Mouse (Mus musculus) inflammation-experienced regulatory T-cells (primary cell): Measurements from ENCODE around the gene Pou5f1. TPM values are rescaled to one million over a fixed set of nuclear protein-coding genes. Genes with fewer than 3 reads are reported as not detected.

ENCODE experiments used
- polyA plus RNA-seq, 2 experiments: library from polyadenylated mRNA; unstranded; fragments of 100-300 nt; shearing (Covaris generic); gene quantifications; one replicate each; pipeline ENCODE4 v1.2.1; 2017

Gene Pou5f1
- 1 to 10 TPM in 1 of 2 experiments, under 1 TPM in 1; 0.40 to 1.3 TPM for polyA plus RNA-seq

DNA sequence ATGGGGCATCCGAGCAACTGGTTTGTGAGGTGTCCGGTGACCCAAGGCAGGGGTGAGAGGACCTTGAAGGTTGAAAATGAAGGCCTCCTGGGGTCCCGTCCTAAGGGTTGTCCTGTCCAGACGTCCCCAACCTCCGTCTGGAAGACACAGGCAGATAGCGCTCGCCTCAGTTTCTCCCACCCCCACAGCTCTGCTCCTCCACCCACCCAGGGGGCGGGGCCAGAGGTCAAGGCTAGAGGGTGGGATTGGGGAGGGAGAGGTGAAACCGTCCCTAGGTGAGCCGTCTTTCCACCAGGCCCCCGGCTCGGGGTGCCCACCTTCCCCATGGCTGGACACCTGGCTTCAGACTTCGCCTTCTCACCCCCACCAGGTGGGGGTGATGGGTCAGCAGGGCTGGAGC is at the start of gene Pou5f1:
Pou5f1 (plus strand) TSS at position 243 of the 400 bp plus-strand sequence.

DNA sequence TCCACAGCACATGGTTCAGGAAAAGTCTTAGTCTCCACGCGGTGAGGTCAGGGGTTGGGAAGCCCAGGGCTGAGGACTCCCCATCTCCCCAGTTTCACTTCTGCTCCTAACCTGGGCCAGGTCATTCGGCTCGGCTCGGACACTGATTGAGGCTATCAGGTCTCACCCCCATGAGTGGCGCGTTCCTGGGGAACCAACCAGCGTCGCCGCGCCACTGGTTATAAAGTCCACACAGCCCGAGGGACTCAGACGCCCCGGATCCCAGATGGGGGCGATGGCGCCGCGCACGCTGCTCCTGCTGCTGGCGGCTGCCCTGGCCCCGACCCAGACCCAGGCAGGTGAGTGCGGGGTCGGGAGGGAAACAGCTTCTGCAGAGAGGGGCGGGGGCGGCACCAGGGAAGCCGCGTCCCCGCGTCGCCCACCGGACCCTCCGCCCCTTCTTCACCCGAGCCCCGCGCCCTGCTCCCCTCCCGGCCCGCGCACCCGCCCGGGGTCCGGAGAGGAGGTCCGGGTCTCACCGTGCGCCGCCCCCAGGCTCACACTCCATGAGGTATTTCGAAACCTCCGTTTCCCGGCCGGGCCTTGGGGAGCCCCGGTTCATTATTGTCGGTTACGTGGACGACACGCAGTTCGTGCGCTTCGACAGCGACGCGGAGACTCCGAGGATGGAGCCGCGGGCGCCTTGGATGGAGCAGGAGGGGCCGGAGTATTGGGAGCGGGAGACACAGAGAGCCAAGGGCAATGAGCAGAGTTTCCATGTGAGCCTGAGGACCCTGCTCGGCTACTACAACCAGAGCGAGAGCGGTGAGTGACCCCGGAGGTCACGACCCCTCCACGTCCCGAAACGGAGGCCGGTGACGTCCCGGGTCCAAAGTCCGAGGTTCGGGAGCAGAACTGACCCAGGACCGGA is 35.7 kb upstream of the Pou5f1 start, which contains the start of gene H2-Q10:
H2-Q10 (plus strand) TSS at position 248 of the 910 bp plus-strand sequence.

DNA sequence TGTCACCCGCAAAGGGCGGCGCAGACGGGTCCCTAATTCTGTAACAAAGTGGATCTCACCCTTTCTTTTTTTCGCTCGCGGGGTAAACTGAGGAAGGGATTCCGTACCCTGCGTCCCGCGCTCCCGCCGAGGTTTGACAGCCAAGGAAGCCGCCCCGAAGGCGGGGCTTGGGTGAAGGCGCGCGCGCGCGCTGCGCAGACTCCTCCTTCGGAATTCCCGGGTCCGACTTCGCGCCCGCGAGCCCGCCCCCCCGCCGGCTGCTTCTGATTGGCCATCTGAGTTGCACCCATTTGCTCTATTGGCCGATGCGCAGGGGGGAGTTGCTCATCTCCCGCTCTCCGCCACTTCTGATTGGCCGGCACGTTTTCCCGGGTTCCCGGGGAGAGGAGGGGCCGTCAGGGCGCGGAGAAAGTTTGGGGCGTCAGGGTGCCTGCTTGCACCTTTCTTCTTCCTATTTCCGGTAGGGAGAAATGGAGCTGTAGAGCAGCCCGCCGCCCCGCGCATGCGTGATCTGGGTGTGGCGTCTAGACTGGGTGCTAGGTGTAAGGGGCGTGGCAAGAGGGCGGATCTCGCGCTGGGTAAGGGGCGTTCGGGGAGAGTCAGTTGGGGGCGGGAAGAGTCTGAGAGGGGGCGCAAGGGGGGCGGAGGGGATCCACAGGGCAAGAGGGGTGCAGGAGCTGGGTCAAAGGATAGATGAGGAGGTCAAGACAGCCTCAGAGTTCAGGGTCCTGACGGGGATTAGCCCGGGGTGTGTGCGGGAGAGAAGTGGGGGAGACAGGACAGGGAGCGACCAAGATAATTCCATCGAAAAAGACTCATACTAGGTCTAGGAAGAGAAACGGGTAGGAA is 11.1 kb downstream of the Pou5f1 start, which contains the start of the genes Tcf19 and Cchcr1:
Tcf19 (minus strand) TSS at position 173 of the 849 bp plus-strand sequence.
Cchcr1 (plus strand) TSS at position 449 of the 849 bp plus-strand sequence.

DNA sequence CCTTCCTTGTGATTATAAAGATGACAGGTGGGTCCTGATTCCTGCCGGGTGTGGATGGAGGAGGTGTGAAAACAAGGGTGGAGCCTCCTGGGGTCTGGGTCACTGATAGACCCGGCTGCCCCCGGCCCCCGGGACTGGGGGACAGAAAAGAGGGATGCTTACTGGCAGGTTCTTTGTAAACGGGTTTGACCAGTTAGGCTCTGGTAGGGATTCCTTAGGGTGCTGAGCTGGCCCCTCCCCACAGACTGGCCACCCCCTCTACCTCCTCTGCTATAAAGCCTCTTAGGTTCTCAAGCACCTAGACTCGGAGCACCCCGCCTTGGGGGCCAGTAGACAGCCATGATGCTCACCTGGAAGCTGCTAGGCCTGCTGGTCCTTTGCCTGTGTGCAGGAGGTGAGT is 27.1 kb downstream of the Pou5f1 start, which contains the start of gene Psors1c2:
Psors1c2 (plus strand) TSS at position 301 of the 400 bp plus-strand sequence.

DNA sequence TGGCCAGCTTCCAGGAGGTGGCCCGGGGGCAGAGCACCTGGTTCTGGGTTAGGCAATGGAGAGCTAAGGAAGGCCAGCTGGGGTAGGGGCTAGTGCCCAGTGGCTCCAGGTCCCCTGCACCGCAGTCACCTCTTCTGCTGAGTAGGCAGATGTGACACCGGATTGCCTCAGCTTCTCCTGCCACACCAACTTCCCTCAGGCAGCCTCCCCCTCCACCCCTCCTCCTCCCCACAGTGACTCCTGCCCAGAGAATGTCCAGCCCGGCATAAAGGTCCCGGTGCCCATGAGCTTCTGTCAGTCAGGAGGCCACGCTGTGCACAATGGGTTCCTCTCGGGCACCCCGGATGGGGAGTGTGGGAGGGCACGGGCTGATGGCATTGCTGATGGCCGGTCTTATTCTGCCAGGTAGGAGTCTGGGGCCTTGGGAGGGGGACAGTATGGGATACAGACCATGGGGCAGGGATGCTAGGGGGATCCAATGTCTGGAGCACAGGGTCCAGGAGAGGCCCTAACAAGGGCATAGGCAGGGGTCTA is 46.1 kb downstream of the Pou5f1 start, which contains the start of gene Cdsn:
Cdsn (plus strand) TSS at position 248 of the 534 bp plus-strand sequence.

Other genes starting within 250 kb of the Pou5f1 start
- gene H2-D1, start 243.3 kb upstream of the Pou5f1 start, polyA plus RNA-seq, result 1,000 to 10,000 TPM; 5,968 to 6,679 TPM
- gene H2-Q1, start 185.6 kb upstream of the Pou5f1 start, polyA plus RNA-seq, result 1 to 10 TPM in 1 of 2 experiments, under 1 TPM in 1; 0.48 to 1.8 TPM
- gene H2-Q2, start 163.8 kb upstream of the Pou5f1 start, polyA plus RNA-seq, result 10 to 100 TPM; 15.6 to 19.4 TPM
- gene H2-Q4, start 126.4 kb upstream of the Pou5f1 start, polyA plus RNA-seq, result 10 to 100 TPM; 33.5 to 46.7 TPM
- 100 to 1,000 TPM; 686 to 886 TPM for gene H2-Q6, start 81.2 kb upstream of the Pou5f1 start, polyA plus RNA-seq
- gene H2-Q7, start 66.9 kb upstream of the Pou5f1 start, polyA plus RNA-seq, result 1,000 to 10,000 TPM; 2,137 to 2,431 TPM
- gene H2-Q10, start 35.9 kb upstream of the Pou5f1 start, polyA plus RNA-seq, result 10 to 100 TPM; 24.7 to 30.9 TPM
- 10 to 100 TPM; 12.6 to 27.6 TPM for gene Tcf19, start 10.8 kb downstream of the Pou5f1 start, polyA plus RNA-seq
- gene Cchcr1, start 11.1 kb downstream of the Pou5f1 start, polyA plus RNA-seq, result 10 to 100 TPM; 10.7 to 18.4 TPM
- not detected for gene Psors1c2, start 27.2 kb downstream of the Pou5f1 start, polyA plus RNA-seq
- not detected for gene Cdsn, start 46.1 kb downstream of the Pou5f1 start, polyA plus RNA-seq
- not detected for gene 2300002M23Rik, start 61.4 kb downstream of the Pou5f1 start, polyA plus RNA-seq
- not detected for gene Sfta2, start 95.5 kb downstream of the Pou5f1 start, polyA plus RNA-seq
- gene Gm9573, start 120.6 kb downstream of the Pou5f1 start, polyA plus RNA-seq, result not detected
- gene Mucl3, start 137.7 kb downstream of the Pou5f1 start, polyA plus RNA-seq, result not detected
- gene Vars2, start 161.6 kb downstream of the Pou5f1 start, polyA plus RNA-seq, result 10 to 100 TPM; 27.1 to 30.7 TPM
- 10 to 100 TPM; 24.3 to 29.4 TPM for gene Gtf2h4, start 167.7 kb downstream of the Pou5f1 start, polyA plus RNA-seq
- 10 to 100 TPM in 1 of 2 experiments, 1 to 10 TPM in 1; 6.2 to 13.2 TPM for gene Ddr1, start 198.6 kb downstream of the Pou5f1 start, polyA plus RNA-seq